ENCODE assay signal across 20 mouse cellular contexts in the genomic region with DNA sequence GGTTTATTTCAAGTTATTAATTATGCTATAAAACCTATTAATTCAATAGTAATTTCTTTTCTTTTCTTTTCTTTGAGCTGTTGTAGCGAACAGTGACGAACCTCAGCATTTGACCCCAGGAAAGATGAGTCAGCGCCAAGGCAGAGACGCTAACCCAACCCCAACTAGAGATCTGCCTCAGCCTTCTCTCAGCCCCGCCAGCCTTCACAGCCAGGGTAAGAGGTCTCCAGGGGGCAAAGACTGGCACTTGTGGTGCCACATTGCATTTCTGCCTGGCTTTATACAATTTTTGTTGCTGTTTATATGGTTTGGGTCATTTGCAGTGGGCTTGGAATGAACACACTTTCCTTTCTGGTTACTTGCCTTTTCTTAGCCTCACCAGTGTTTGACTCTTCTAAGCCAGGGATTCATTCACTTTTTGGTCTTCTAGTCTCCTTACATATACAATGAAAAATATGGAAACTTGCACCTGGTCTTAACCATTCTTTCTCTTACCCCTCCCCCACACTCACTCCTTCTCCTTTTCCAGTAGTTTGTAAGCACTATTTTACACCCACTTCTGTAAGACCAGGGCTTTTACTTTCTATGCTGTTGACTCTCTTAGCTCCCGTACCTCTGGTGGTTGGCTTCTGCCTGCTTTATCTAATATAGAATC.
DNase-seq lines count a peak whose midpoint lies in the region; ATAC-seq and TF ChIP-seq lines count a peak whose summit lies in the region.
"Had no signal": no experiment of that assay in that cellular context is flagged by ENCODE, and none has a peak within 500 bp of the region (broad histone marks: within the 10 kb centered on the region; RNA-seq: fewer than 3 reads in every experiment).

No protein-coding gene starts in this region.

- no peak for ATAC-seq in midbrain, embryonic 11.5 days (ENCODE audit: low FRiP score)
- peak; percentile 48; the same call in 1 of the 2 replicates for ATAC-seq in common myeloid progenitor, adult 5-6 weeks (replicated peaks; ENCODE audit: low read depth, poor library complexity, severe bottlenecking)
- no peak for ATAC-seq in hindbrain, postnatal 0 days
- ATAC-seq: midbrain, embryonic 16.5 days had no signal

- TF ChIP-seq POLR2A in CH12.LX (IDR thresholded peaks at IDR 0.05; ENCODE audit: low read depth, low read length) (peak; percentile 42; the same call in 1 of the 2 replicates), myocyte (IDR thresholded peaks at IDR 0.05; ENCODE audit: insufficient read length, low read depth) (no peak)

- no peak overlapping the region for H3K4me3 ChIP-seq in midbrain, embryonic 11.5 days (ENCODE audit: low read depth, low read length)
- H3K4me3 ChIP-seq in midbrain, embryonic 10.5 days = no peak overlapping the region
- H3K4me3 ChIP-seq in CH12.LX (replicated peaks in 1 of 3; ENCODE audit: low read depth in 2 of 3, low read length in 2 of 3, poor library complexity in 1 of 3) = peak overlapping the region; percentile 23 to 41 (median 24)
- H3K4me3 ChIP-seq in myocyte = no peak overlapping the region
- no peak overlapping the region for H3K4me3 ChIP-seq in hindbrain, postnatal 0 days (ENCODE audit: low read length)
- H3K4me3 ChIP-seq: embryonic facial prominence, embryonic 13.5 days; heart, embryonic 13.5 days; limb, embryonic 15.5 days; liver, embryonic 15.5 days had no signal

- peak; percentile 60 for DNase-seq in midbrain, embryonic 11.5 days (ENCODE audit: low spot score, missing footprints)
- DNase-seq in midbrain, embryonic 10.5 days (ENCODE audit: low spot score) = no peak
- DNase-seq in CH12.LX (ENCODE audit: extremely low read depth) = peak; percentile 76
- DNase-seq in layer of hippocampus, adult 18-20 months (ENCODE audit: low spot score in 2 of 2) = no peak
- no peak for DNase-seq in hindbrain, postnatal 0 days (ENCODE audit: low spot score)
- DNase-seq: cerebellum, adult 9-11 months; heart, postnatal 36 days; kidney, adult 11 months; layer of hippocampus, postnatal 36 days; thymus, postnatal 36 days had no signal

- H3K27ac ChIP-seq in midbrain, embryonic 11.5 days (ENCODE audit: low read depth, low read length) = no peak overlapping the region
- H3K27ac ChIP-seq in midbrain, embryonic 10.5 days (replicated peaks) = no peak overlapping the region
- peak overlapping the region; percentile 91 for H3K27ac ChIP-seq in CH12.LX (ENCODE audit: insufficient read depth, low read depth)
- no peak overlapping the region for H3K27ac ChIP-seq in hindbrain, postnatal 0 days
- H3K27ac ChIP-seq: embryonic facial prominence, embryonic 13.5 days; heart, embryonic 13.5 days; hindbrain, embryonic 14.5 days; kidney, postnatal 0 days; limb, embryonic 15.5 days; liver, embryonic 15.5 days; macrophage had no signal

- H3K79me2 ChIP-seq in CH12.LX (replicated peaks; ENCODE audit: control insufficient read depth, extremely low read depth, insufficient read depth, poor library complexity, severe bottlenecking) (peaks cover 18% of the 10 kb centered on the region), myocyte (ENCODE audit: control insufficient read depth, insufficient read depth) (peaks cover 11% of the 10 kb centered on the region)

- no peaks in the 10 kb centered on the region for H3K4me1 ChIP-seq in midbrain, embryonic 11.5 days (ENCODE audit: control insufficient read depth, insufficient read depth, low read length)
- H3K4me1 ChIP-seq in midbrain, embryonic 10.5 days = no peaks in the 10 kb centered on the region
- peaks cover 7 to 22% of the 10 kb centered on the region in 2 experiments for H3K4me1 ChIP-seq in CH12.LX (ENCODE audit: control insufficient read depth in 1 of 2, insufficient read depth in 2 of 2)
- no peaks in the 10 kb centered on the region for H3K4me1 ChIP-seq in hindbrain, postnatal 0 days (ENCODE audit: insufficient read depth, low read length)
- H3K4me1 ChIP-seq: embryonic facial prominence, embryonic 13.5 days had no signal

- dilution Hi-C loops in CH12.LX (cut with MboI; ENCODE audit: extremely low pct_ligation_motif_present, extremely low pct_unique_long_range_greater_than_20kb, low sequenced_read_pairs) = no loop called here

- WGBS in midbrain, embryonic 11.5 days = 84% methylated on average over 6 of the region's 6 CpGs
- 85% methylated on average over 6 of the region's 6 CpGs for WGBS in midbrain, embryonic 10.5 days
- WGBS in hindbrain, postnatal 0 days = 81% methylated on average over 6 of the region's 6 CpGs

- no peak overlapping the region for H3K4me2 ChIP-seq in midbrain, embryonic 11.5 days
- peak overlapping the region; percentile 94 for H3K4me2 ChIP-seq in CH12.LX (ENCODE audit: insufficient read depth, low read depth, poor library complexity, severe bottlenecking)
- H3K4me2 ChIP-seq in myocyte (ENCODE audit: low read depth) = peak overlapping the region; percentile 79
- no peak overlapping the region for H3K4me2 ChIP-seq in hindbrain, postnatal 0 days (ENCODE audit: low read depth, low read length)
- H3K4me2 ChIP-seq: embryonic facial prominence, embryonic 13.5 days; heart, embryonic 13.5 days; hindbrain, embryonic 14.5 days; limb, embryonic 15.5 days; liver, embryonic 15.5 days had no signal

- in situ Hi-C loops in CH12.LX (cut with MboI; ENCODE audit: low pct_ligation_motif_present, low pct_unique_long_range_greater_than_20kb, low sequenced_read_pairs) = no loop called here

- H3ac ChIP-seq in myocyte (ENCODE audit: control insufficient read depth, insufficient read length) = no peak overlapping the region

- no peak for TF ChIP-seq EP300 in CH12.LX (IDR thresholded peaks at IDR 0.05; ENCODE audit: low read length)

- no peaks in the 10 kb centered on the region for H3K9me3 ChIP-seq in midbrain, embryonic 11.5 days (ENCODE audit: control insufficient read depth, low read length)
- no peaks in the 10 kb centered on the region for H3K9me3 ChIP-seq in midbrain, embryonic 10.5 days (replicated peaks)
- no peaks in the 10 kb centered on the region for H3K9me3 ChIP-seq in CH12.LX (replicated peaks; ENCODE audit: low read length)
- no peaks in the 10 kb centered on the region for H3K9me3 ChIP-seq in hindbrain, postnatal 0 days (ENCODE audit: low read length)
- H3K9me3 ChIP-seq: embryonic facial prominence, embryonic 13.5 days; heart, embryonic 13.5 days; limb, embryonic 15.5 days; liver, embryonic 15.5 days had no signal

- no peak overlapping the region for H3K9ac ChIP-seq in midbrain, embryonic 11.5 days (ENCODE audit: low read length)
- peak overlapping the region; percentile 63 for H3K9ac ChIP-seq in CH12.LX (ENCODE audit: insufficient read depth, low read depth)
- H3K9ac ChIP-seq in hindbrain, postnatal 0 days (replicated peaks; ENCODE audit: low read length) = no peak overlapping the region
- H3K9ac ChIP-seq: embryonic facial prominence, embryonic 13.5 days; heart, embryonic 13.5 days; hindbrain, embryonic 14.5 days; limb, embryonic 15.5 days; liver, embryonic 15.5 days had no signal

- H3K36me3 ChIP-seq in midbrain, embryonic 11.5 days (ENCODE audit: control insufficient read depth, insufficient read depth, low read length) = no peaks in the 10 kb centered on the region
- no peaks in the 10 kb centered on the region for H3K36me3 ChIP-seq in midbrain, embryonic 10.5 days
- H3K36me3 ChIP-seq in CH12.LX (replicated peaks in 1 of 2; ENCODE audit: control insufficient read depth in 1 of 2, insufficient read depth in 1 of 2, low read length in 1 of 2) (peaks cover 3 to 10% of the 10 kb centered on the region in 2 experiments), myocyte (ENCODE audit: control insufficient read depth, insufficient read depth) (no peaks in the 10 kb centered on the region)
- no peaks in the 10 kb centered on the region for H3K36me3 ChIP-seq in hindbrain, postnatal 0 days (ENCODE audit: insufficient read depth, low read length)
- H3K36me3 ChIP-seq: embryonic facial prominence, embryonic 13.5 days; limb, embryonic 15.5 days had no signal

- TF ChIP-seq CTCF in CH12.LX (conservative IDR thresholded peaks at IDR 0.05 in 1 of 2, IDR thresholded peaks at IDR 0.05 in 1 of 2; ENCODE audit: low read depth in 2 of 2, low read length in 2 of 2) = no peak
- no peak for TF ChIP-seq CTCF in hindbrain, postnatal 0 days (IDR thresholded peaks at IDR 0.05; ENCODE audit: low read depth)

- no peak for TF ChIP-seq RAD21 in CH12.LX (IDR thresholded peaks at IDR 0.05; ENCODE audit: low read depth, low read length)

- no peaks in the 10 kb centered on the region for H3K27me3 ChIP-seq in midbrain, embryonic 11.5 days (ENCODE audit: control insufficient read depth, insufficient read depth, low read length)
- no peaks in the 10 kb centered on the region for H3K27me3 ChIP-seq in midbrain, embryonic 10.5 days (ENCODE audit: low read depth, poor library complexity, severe bottlenecking)
- no peaks in the 10 kb centered on the region for H3K27me3 ChIP-seq in CH12.LX (replicated peaks)
- no peaks in the 10 kb centered on the region for H3K27me3 ChIP-seq in myocyte (ENCODE audit: control insufficient read depth, insufficient read depth, insufficient read length)
- no peaks in the 10 kb centered on the region for H3K27me3 ChIP-seq in hindbrain, postnatal 0 days (ENCODE audit: insufficient read depth, low read length)
- H3K27me3 ChIP-seq: embryonic facial prominence, embryonic 13.5 days; heart, embryonic 13.5 days; limb, embryonic 15.5 days; liver, embryonic 15.5 days had no signal

TF ChIP-seq in CH12.LX, 34 proteins besides CTCF, POLR2A, EP300 and RAD21 (continues in another document):
- no peak for TF ChIP-seq SMC3 (IDR thresholded peaks at IDR 0.05; ENCODE audit: low read depth, low read length)
- peak; percentile 67; the same call in 1 of the 2 replicates for TF ChIP-seq IRF4 (IDR thresholded peaks at IDR 0.05; ENCODE audit: low read depth, low read length)
- TF ChIP-seq KAT2A (IDR thresholded peaks at IDR 0.05; ENCODE audit: insufficient replicate concordance, low read length) = 0 out of 2 replicates have a peak, but pooled peaks have one; percentile 39
- TF ChIP-seq ZKSCAN1 (IDR thresholded peaks at IDR 0.05; ENCODE audit: borderline replicate concordance, low read depth, low read length) = no peak
- no peak; the same call in 1 of the 2 replicates for TF ChIP-seq MEF2A (IDR thresholded peaks at IDR 0.05; ENCODE audit: borderline replicate concordance, low read depth, low read length)
- TF ChIP-seq NELFE (IDR thresholded peaks at IDR 0.05; ENCODE audit: low read depth, low read length) = no peak

TF ChIP-seq in myocyte, 11 proteins besides CTCF, POLR2A, EP300 and RAD21 (continues in another document):
- TF ChIP-seq POLR2AphosphoS2 (IDR thresholded peaks at IDR 0.05; ENCODE audit: insufficient read length, low read depth) (no peak), TCF12 (IDR thresholded peaks at IDR 0.05; ENCODE audit: insufficient read depth, poor library complexity, severe bottlenecking) (no peak), MYOD1 (IDR thresholded peaks at IDR 0.05; ENCODE audit: control insufficient read depth in 1 of 3, insufficient read length in 2 of 3, low read depth in 2 of 3) (no peak), E2F4 (IDR thresholded peaks at IDR 0.05; ENCODE audit: insufficient read depth) (no peak), MYOG (IDR thresholded peaks at IDR 0.05; ENCODE audit: control insufficient read depth in 1 of 3, insufficient read depth in 1 of 3, insufficient read length in 2 of 3, low read depth in 2 of 3) (no peak), REST (IDR thresholded peaks at IDR 0.05; ENCODE audit: insufficient read depth, insufficient read length) (no peak), CEBPB (IDR thresholded peaks at IDR 0.05; ENCODE audit: insufficient read depth, poor library complexity, severe bottlenecking) (no peak)

Comparison
In these comparisons a context has a peak if more than half of its experiments do, and no peak if none do; other contexts are left out.
1. DNase-seq: peak in midbrain, embryonic 11.5 days (single experiment) and CH12.LX (single experiment); none in midbrain, embryonic 10.5 days (single experiment), layer of hippocampus, adult 18-20 months (0 of 2) and hindbrain, postnatal 0 days (single experiment).
2. H3K4me2 ChIP-seq: peak in CH12.LX (single experiment) and myocyte (single experiment); none in midbrain, embryonic 11.5 days (single experiment) and hindbrain, postnatal 0 days (single experiment).
3. H3K4me3 ChIP-seq: peak in CH12.LX (3 of 3); none in midbrain, embryonic 11.5 days (single experiment), midbrain, embryonic 10.5 days (single experiment), myocyte (single experiment) and hindbrain, postnatal 0 days (single experiment).